Mouse (Mus musculus): ENCODE measurements around the gene Rasl12. TPM values are rescaled to one million over a fixed set of nuclear protein-coding genes. Genes with fewer than 3 reads are reported as not detected.
A peak's percentile ranks its signal among the peaks of the same experiment; 100 is the strongest.

The Rasl12 gene
- total and polyA plus RNA-seq, 2 experiments from 2014 or later: 7.9 to 8.5 TPM

DNA sequence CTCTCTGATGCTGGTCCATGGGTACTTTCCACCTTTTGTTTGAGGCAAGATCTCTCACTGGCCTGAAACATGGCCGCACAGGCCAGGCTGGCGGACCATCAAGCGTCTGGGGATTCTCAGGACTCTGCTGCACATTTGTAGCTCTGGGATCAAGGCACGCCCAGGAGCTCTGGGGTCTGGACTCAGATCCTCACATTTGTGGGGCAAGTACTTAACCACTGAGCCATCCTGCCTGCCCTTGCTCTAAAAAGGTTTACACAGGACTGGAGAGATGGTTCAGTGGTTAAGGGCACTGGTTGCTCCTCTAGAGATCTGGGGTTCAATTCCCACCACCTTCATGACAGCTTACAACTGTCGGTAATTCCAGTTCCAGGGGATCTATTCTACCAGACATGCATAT, 32.6 kb downstream of the Rasl12 start:
- WGBS: 84% methylated on average over 5 of the region's 5 CpGs
- TF ChIP-seq CTCF (IDR thresholded peaks at IDR 0.05; ENCODE audit: low read depth) (no peak), EP300 (IDR thresholded peaks at IDR 0.05; ENCODE audit: low read depth) (no peak)
- DNase-seq (ENCODE audit: low spot score): no peak
- Histone ChIP-seq H3K4me1 (ENCODE audit: control insufficient read depth, insufficient read depth) (no peaks in the 10 kb centered on the region), H3K27me3 (ENCODE audit: control insufficient read depth, insufficient read depth, low read length) (no peaks in the 10 kb centered on the region), H3K4me3 (ENCODE audit: low read depth, low read length) (no peak overlapping the region), H3K27ac (ENCODE audit: low read depth) (no peak overlapping the region), H3K4me2 (ENCODE audit: low read depth, low read length) (no peak overlapping the region), H3K9ac (replicated peaks; ENCODE audit: low read depth, low read length) (no peak overlapping the region), H3K9me3 (replicated peaks; ENCODE audit: control insufficient read depth, low read length) (no peaks in the 10 kb centered on the region), H3K36me3 (replicated peaks; ENCODE audit: control insufficient read depth, insufficient read depth, low read length) (no peaks in the 10 kb centered on the region)
- ATAC-seq (ENCODE audit: insufficient read depth, low read depth): no peak

DNA sequence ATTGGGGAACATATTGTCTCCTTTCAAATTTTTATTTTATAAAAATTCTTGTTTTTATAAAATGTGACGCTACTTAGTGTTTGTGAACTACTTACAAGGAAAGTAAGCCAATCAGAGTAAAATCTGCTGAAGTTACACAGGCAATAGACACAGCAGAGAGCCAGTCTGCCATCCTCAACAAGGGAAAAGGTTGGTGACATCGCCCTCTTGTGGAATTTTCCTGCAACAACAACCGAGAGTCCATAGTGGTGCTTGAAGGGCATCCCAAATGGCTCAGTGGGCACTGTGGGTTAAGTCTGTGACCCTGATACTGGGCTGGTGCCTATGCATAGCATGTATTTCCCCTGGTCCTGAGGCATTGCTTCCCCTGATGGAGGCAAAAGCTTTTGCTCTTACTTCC, 33.9 kb downstream of the Rasl12 start:
- H3K9me3 ChIP-seq (replicated peaks; ENCODE audit: control insufficient read depth, low read length): no peaks in the 10 kb centered on the region
- no peaks in the 10 kb centered on the region for H3K27me3 ChIP-seq (ENCODE audit: control insufficient read depth, insufficient read depth, low read length)
- H3K27ac ChIP-seq (ENCODE audit: low read depth): no peak overlapping the region
- DNase-seq (ENCODE audit: low spot score) (peak; percentile 63), ATAC-seq (ENCODE audit: insufficient read depth, low read depth) (peak; percentile 50; the same call in 1 of the 2 replicates)
- TF ChIP-seq CTCF (IDR thresholded peaks at IDR 0.05; ENCODE audit: low read depth) (peak; percentile 90), EP300 (IDR thresholded peaks at IDR 0.05; ENCODE audit: low read depth) (no peak)
- H3K9ac ChIP-seq (replicated peaks; ENCODE audit: low read depth, low read length): no peak overlapping the region
- WGBS: 0% methylated on average over 3 of the region's 3 CpGs
- no peak overlapping the region for H3K4me2 ChIP-seq (ENCODE audit: low read depth, low read length)
- no peaks in the 10 kb centered on the region for H3K36me3 ChIP-seq (replicated peaks; ENCODE audit: control insufficient read depth, insufficient read depth, low read length)
- H3K4me3 ChIP-seq (ENCODE audit: low read depth, low read length): no peak overlapping the region
- no peaks in the 10 kb centered on the region for H3K4me1 ChIP-seq (ENCODE audit: control insufficient read depth, insufficient read depth)

DNA sequence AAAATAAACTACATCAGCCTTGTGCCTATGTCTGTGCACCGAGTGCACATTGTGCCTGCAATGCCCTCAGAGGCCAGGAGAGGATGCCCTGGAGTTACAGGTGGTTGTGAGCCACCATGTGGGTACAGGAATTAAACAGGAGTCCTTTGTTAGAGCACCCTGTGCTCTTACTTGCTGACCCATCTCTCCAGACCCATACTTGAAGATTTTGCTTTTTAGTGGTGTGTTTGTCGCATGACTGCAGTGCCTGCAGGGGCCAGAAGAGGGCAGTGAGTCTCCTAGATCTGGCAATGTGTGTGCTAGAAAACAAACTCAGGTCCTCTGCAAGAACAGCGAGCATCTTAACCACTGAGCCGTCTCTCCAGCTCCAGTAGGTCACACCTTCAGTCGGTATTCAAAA, 35.8 kb downstream of the Rasl12 start:
- Histone ChIP-seq H3K4me3 (ENCODE audit: low read depth, low read length) (no peak overlapping the region), H3K27ac (ENCODE audit: low read depth) (no peak overlapping the region), H3K36me3 (replicated peaks; ENCODE audit: control insufficient read depth, insufficient read depth, low read length) (0 out of 2 replicates have a peak, but pooled peaks cover 9% of the 10 kb centered on the region), H3K9me3 (replicated peaks; ENCODE audit: control insufficient read depth, low read length) (no peaks in the 10 kb centered on the region), H3K9ac (replicated peaks; ENCODE audit: low read depth, low read length) (no peak overlapping the region), H3K27me3 (ENCODE audit: control insufficient read depth, insufficient read depth, low read length) (no peaks in the 10 kb centered on the region), H3K4me2 (ENCODE audit: low read depth, low read length) (no peak overlapping the region), H3K4me1 (ENCODE audit: control insufficient read depth, insufficient read depth) (no peaks in the 10 kb centered on the region)
- no peak for DNase-seq (ENCODE audit: low spot score)
- WGBS: 63% methylated on average over 5 of the region's 5 CpGs
- ATAC-seq (ENCODE audit: insufficient read depth, low read depth): no peak
- no peak for TF ChIP-seq EP300 (IDR thresholded peaks at IDR 0.05; ENCODE audit: low read depth)
- TF ChIP-seq CTCF (IDR thresholded peaks at IDR 0.05; ENCODE audit: low read depth): peak; percentile 39; the same call in 1 of the 2 replicates

DNA sequence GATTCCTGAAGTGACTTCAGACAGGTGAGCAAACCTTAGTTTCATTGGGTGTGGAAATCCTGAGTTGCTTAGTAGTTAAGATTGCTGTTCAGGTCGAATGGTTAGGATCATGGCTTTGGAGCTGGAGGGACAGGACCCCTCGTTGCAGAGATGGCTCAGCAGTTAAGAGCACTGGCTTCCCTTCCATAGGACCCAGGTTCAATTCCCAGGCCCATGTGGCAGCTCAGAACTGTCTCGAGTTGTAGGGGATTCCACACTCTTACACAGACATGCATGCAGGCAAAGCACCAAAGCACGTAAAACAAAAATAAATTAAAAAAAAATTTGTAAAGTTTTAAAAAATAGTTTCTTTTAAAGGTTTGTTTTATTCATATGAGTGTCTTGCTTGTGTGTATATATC, 36.9 kb downstream of the Rasl12 start:
- H3K4me3 ChIP-seq (ENCODE audit: low read depth, low read length): peak overlapping the region; percentile 81; the same call in 1 of the 2 replicates
- no peak overlapping the region for H3K4me2 ChIP-seq (ENCODE audit: low read depth, low read length)
- WGBS: 66% methylated on average over 4 of the region's 4 CpGs
- H3K36me3 ChIP-seq (replicated peaks; ENCODE audit: control insufficient read depth, insufficient read depth, low read length): 0 out of 2 replicates have a peak, but pooled peaks cover 9% of the 10 kb centered on the region
- no peak for TF ChIP-seq CTCF (IDR thresholded peaks at IDR 0.05; ENCODE audit: low read depth)
- H3K4me1 ChIP-seq (ENCODE audit: control insufficient read depth, insufficient read depth): no peaks in the 10 kb centered on the region
- H3K27ac ChIP-seq (ENCODE audit: low read depth): no peak overlapping the region
- ATAC-seq (ENCODE audit: insufficient read depth, low read depth) (no peak), DNase-seq (ENCODE audit: low spot score) (no peak)
- no peaks in the 10 kb centered on the region for H3K9me3 ChIP-seq (replicated peaks; ENCODE audit: control insufficient read depth, low read length)
- H3K27me3 ChIP-seq (ENCODE audit: control insufficient read depth, insufficient read depth, low read length): no peaks in the 10 kb centered on the region
- H3K9ac ChIP-seq (replicated peaks; ENCODE audit: low read depth, low read length): no peak overlapping the region

DNA sequence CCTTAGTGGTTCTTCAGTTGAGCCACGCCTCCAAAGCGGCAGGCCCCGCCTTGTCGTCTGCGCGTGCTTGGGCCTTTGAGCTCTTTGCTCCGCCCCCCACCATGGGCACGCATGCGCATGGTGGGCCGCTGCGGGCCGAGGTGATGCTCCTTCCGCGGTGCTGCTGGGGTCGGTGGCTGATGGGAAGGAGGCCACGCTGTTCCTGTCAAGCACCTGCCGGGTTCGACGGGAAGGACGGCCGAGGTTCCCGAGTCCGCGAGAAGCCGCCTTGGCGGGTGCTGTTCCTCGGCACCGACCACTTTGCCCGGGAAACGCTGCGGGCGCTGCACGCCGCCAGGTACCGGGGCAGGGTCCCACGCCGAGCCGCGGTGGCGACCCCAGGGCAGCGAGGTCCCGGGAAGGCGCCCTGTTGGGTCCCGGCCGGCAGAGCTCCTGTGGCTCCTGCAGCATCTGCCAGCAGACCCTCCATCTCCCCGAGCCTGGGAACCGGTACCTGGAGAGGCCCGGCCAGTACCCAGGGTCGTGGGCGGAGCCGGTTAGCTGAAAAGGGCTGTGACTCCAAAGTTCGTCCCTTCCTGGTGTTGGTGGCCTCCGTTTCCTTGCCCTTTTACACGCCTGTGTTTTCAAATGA, 37.5 kb downstream of the Rasl12 start, which contains the start of gene Mtfmt:
Gene Mtfmt, plus strand, starts transcription at position 112 of the 631 bp plus-strand sequence.
- H3K9ac ChIP-seq (replicated peaks; ENCODE audit: low read depth, low read length): peak within 1 kb of the TSS; percentile 59
- ATAC-seq (ENCODE audit: insufficient read depth, low read depth): peak; percentile 92
- peak within 1 kb of the TSS; percentile 81 for H3K4me3 ChIP-seq (ENCODE audit: low read depth, low read length)
- no peaks in the 10 kb centered on the region for H3K9me3 ChIP-seq (replicated peaks; ENCODE audit: control insufficient read depth, low read length)
- TF ChIP-seq EP300 (IDR thresholded peaks at IDR 0.05; ENCODE audit: low read depth) (no peak), CTCF (IDR thresholded peaks at IDR 0.05; ENCODE audit: low read depth) (no peak)
- H3K27ac ChIP-seq (ENCODE audit: low read depth): no peak within 1 kb of the TSS
- peak within 1 kb of the TSS; percentile 83 for H3K4me2 ChIP-seq (ENCODE audit: low read depth, low read length)
- peaks cover 14% of the 10 kb centered on the region for H3K36me3 ChIP-seq (replicated peaks; ENCODE audit: control insufficient read depth, insufficient read depth, low read length)
- no peaks in the 10 kb centered on the region for H3K4me1 ChIP-seq (ENCODE audit: control insufficient read depth, insufficient read depth)
- peak; percentile 78 for DNase-seq (ENCODE audit: low spot score)
- no peaks in the 10 kb centered on the region for H3K27me3 ChIP-seq (ENCODE audit: control insufficient read depth, insufficient read depth, low read length)
- under 1% methylated on average over 54 of the region's 54 CpGs for WGBS

DNA sequence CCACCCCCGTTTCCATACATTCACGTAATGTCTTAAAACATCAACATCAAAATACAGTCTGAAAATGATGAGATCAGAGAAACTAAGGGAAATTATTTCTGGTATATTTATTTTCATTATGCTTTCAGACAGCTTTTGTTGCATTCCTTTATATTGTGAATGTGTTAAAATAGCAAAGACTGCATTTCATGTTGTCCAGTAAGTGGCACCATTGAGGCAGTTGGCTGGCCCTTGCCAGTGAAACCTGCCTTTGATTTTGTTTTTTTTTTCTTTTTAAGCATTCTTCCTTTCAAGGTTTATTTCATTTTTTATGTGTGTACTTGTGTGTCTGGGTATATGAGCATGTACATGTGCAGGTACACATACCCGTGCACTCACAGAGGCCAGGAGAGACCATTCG, 46.4 kb downstream of the Rasl12 start:
- ATAC-seq (ENCODE audit: insufficient read depth, low read depth): no peak
- 0 out of 2 replicates have a peak, but pooled peaks have one; percentile 7 for TF ChIP-seq CTCF (IDR thresholded peaks at IDR 0.05; ENCODE audit: low read depth)
- TF ChIP-seq EP300 (IDR thresholded peaks at IDR 0.05; ENCODE audit: low read depth): no peak
- 95% methylated on average over 4 of the region's 4 CpGs for WGBS
- H3K9ac ChIP-seq (replicated peaks; ENCODE audit: low read depth, low read length): no peak overlapping the region
- H3K4me2 ChIP-seq (ENCODE audit: low read depth, low read length): no peak overlapping the region
- H3K4me1 ChIP-seq (ENCODE audit: control insufficient read depth, insufficient read depth): no peaks in the 10 kb centered on the region
- no peaks in the 10 kb centered on the region for H3K27me3 ChIP-seq (ENCODE audit: control insufficient read depth, insufficient read depth, low read length)
- no peak overlapping the region for H3K4me3 ChIP-seq (ENCODE audit: low read depth, low read length)
- H3K27ac ChIP-seq (ENCODE audit: low read depth): no peak overlapping the region
- no peaks in the 10 kb centered on the region for H3K9me3 ChIP-seq (replicated peaks; ENCODE audit: control insufficient read depth, low read length)
- H3K36me3 ChIP-seq (replicated peaks; ENCODE audit: control insufficient read depth, insufficient read depth, low read length): peaks cover 66% of the 10 kb centered on the region
- DNase-seq (ENCODE audit: low spot score): no peak
